Mouse (Mus musculus) kidney, adult 9 months (tissue): ENCODE measurements around the gene 2010111I01Rik.
A peak's percentile ranks its signal among the peaks of the same experiment; 100 is the strongest.

Experiments used
- DNase-seq: peaks from one replicate; pipeline ENCODE4 v3.0.0; 2022

The 2010111I01Rik gene

DNA sequence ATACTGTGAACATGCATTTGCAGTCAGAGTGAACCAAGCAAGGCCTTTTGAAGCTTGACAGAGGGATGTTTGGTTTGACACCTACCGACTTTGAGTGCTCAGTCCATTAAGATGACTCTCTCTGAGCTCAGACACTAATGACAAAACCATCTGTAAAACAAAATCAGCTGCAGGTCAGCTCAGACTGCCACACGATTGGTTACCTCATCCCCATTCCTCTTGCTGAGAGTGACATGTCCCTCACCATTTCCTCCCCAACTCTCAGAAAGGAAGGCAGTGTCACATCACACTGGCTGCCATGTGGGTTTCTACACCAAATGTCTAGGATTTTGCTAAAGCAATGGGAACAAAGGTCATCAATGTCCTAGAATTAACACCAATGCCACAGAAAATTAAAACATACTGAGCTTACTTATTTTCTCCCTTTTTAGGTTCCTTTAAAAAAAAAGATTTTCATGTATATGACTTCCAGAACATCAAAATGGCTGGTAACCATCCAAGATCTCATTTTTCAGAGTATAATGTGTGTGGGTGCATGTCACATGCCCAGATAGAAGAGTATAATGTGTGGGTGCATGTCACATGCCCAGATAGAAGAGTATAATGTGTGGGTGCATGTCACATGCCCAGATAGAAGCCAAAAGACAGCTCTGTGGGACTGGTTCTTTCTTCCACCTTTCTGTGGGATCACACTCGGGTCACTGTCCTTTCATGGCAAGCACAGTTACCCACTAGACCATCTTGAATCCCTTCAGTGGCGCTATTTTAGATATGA is 395.6 kb downstream of the 2010111I01Rik start:
- no peak for DNase-seq

DNA sequence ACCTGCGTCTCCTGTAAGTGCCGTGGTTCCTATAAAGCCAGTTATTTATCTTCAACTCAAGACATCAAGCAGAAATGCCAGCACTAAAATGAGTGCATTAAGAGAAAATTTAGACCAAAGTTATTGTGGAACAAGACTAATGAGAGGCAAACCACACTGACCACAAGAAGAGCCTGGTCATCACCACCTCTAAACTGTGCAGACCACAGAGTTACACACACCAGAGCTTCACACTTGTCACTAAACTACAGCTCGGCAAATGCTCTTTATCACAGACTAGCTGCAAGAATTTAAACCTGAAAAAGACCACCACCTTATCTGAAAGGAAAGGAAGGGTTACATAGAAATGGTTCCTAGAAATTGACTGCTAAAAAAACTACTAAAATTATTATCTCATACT is 397.1 kb downstream of the 2010111I01Rik start:
- no peak for DNase-seq

DNA sequence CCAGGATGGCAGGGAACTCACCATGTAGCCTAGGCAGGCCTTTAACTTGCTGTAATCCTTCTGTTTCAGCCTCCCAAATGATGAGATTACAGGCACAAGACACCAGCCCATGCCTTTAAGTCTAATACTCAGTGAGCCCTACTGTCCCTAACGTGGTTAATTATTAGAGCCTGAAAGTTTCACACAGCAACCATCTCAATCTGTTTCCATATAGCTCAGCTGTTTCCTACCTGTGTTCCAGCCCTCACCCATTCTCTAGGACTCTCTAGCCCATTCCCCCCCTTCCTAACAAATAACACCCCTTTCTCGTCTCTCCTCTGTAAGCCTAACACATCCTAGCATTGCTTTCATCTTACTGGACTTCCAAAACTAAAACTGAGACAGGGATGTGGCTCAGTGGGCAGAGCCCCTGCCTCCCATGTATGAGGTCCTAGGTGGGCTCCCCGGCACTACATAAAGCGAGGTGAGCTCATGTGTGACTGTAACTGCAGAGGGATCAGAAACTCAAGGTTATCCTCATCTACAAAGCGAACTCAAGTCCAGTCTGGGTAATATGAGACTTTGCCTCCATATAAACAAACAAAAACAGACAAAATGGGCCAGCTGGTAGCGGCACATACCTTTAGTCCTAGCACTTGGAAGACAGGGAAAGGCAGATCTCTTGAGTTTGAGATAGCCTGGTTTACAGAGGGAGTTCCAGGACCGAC is 408.9 kb downstream of the 2010111I01Rik start:
- peak; percentile 31 for DNase-seq
